In genomic region chr3:118286946-118287345, GRCm38 (mm10) we compare ENCODE assay signal across 11 mouse cellular contexts.
A peak's percentile ranks its signal among the peaks of the same experiment; 100 is the strongest.
DNase-seq lines count a peak whose midpoint lies in the region.
"Had no signal": no experiment of that assay in that cellular context is flagged by ENCODE, and none has a peak within 500 bp of the region (broad histone marks: within the 10 kb centered on the region; RNA-seq: fewer than 3 reads in every experiment).

No protein-coding gene starts in this region.

- intact Hi-C loops in left cerebral cortex, postnatal 4 days (cut with DNase I): no loop called here

- peak; percentile 10 to 25 for DNase-seq in cerebellum, postnatal 25 days
- no peak for DNase-seq in cerebellum, adult 8-10 months
- DNase-seq in left cerebral cortex, postnatal 4 days: peak; percentile 82
- no peak for DNase-seq in left cerebral cortex, adult 9 months (ENCODE audit: low spot score in 2 of 2)
- peak; percentile 76 for DNase-seq in MN1 (ENCODE audit: low spot score)
- peak; percentile 21 for DNase-seq in adrenal gland, postnatal 25 days
- DNase-seq in spleen, postnatal 36 days (ENCODE audit: low spot score in 2 of 2): no peak
- DNase-seq in gastrocnemius, postnatal 4 days (ENCODE audit: low spot score in 2 of 2): no peak
- DNase-seq: cerebellum, adult 9-11 months; lung, adult 2 months; thymus, postnatal 36 days had no signal

Comparison
In these comparisons a context has a peak if more than half of its experiments do, and no peak if none do; other contexts are left out.
1. DNase-seq: peak in cerebellum, postnatal 25 days (2 of 2), left cerebral cortex, postnatal 4 days (single experiment), MN1 (single experiment) and adrenal gland, postnatal 25 days (single experiment); none in cerebellum, adult 8-10 months (single experiment), left cerebral cortex, adult 9 months (0 of 2), spleen, postnatal 36 days (0 of 2) and gastrocnemius, postnatal 4 days (0 of 2).